Mouse (Mus musculus) adrenal gland, adult (tissue): ENCODE data around the gene Asap2.

Experiments used
- DNase-seq, 2 experiments: peaks; one replicate each; pipeline ENCODE4 v3.0.0; 2022 to 2023; ENCODE audit warnings: low spot score in 1 of 2; ENCODE audit not compliant: inconsistent age in 2 of 2

The Asap2 gene

GRCm38 (mm10) chr12:21165891-21166342 is 175.7 kb downstream of the Asap2 start:
- peak in 1 of 2 experiments; percentile 70 for DNase-seq

- no peak for DNase-seq
Observed at GRCm38 (mm10) chr12:21166884-21167575, 176.8 kb downstream of the Asap2 start.

- DNase-seq: no peak
Observed at GRCm38 (mm10) chr12:21167741-21168140, 177.5 kb downstream of the Asap2 start.

- DNase-seq: no peak
Observed at GRCm38 (mm10) chr12:21168149-21168548, 177.9 kb downstream of the Asap2 start.

- DNase-seq: no peak
Observed at GRCm38 (mm10) chr12:21171776-21172490, 181.7 kb downstream of the Asap2 start.

- DNase-seq: no peak
Observed at GRCm38 (mm10) chr12:21173847-21174412, 183.7 kb downstream of the Asap2 start.

GRCm38 (mm10) chr12:21176399-21176798 is 186.1 kb downstream of the Asap2 start:
- DNase-seq: no peak

- DNase-seq: no peak
Observed at GRCm38 (mm10) chr12:21177123-21177698, 187.0 kb downstream of the Asap2 start.

GRCm38 (mm10) chr12:21180091-21180490 is 189.8 kb downstream of the Asap2 start:
- DNase-seq: no peak

- DNase-seq: peak in 1 of 2 experiments; percentile 64
Observed at GRCm38 (mm10) chr12:21182786-21183185, 192.5 kb downstream of the Asap2 start.

GRCm38 (mm10) chr12:21183321-21183720 is 193.1 kb downstream of the Asap2 start:
- peak in 1 of 2 experiments; percentile 57 for DNase-seq

- DNase-seq: no peak
Observed at GRCm38 (mm10) chr12:21186145-21186544, 195.9 kb downstream of the Asap2 start.

GRCm38 (mm10) chr12:21188880-21189279 is 198.6 kb downstream of the Asap2 start:
- peak in 1 of 2 experiments; percentile 66 for DNase-seq

GRCm38 (mm10) chr12:21191546-21191945 is 201.3 kb downstream of the Asap2 start:
- no peak for DNase-seq

GRCm38 (mm10) chr12:21195497-21195896 is 205.2 kb downstream of the Asap2 start:
- DNase-seq: no peak

- DNase-seq: no peak
Observed at GRCm38 (mm10) chr12:21196420-21196819, 206.2 kb downstream of the Asap2 start.

- no peak for DNase-seq
Observed at GRCm38 (mm10) chr12:21200613-21201012, 210.4 kb downstream of the Asap2 start.

- DNase-seq: no peak
Observed at GRCm38 (mm10) chr12:21201485-21202269, 211.4 kb downstream of the Asap2 start.

- peak; percentile 33 to 70 for DNase-seq
Observed at GRCm38 (mm10) chr12:21204701-21205312, 214.5 kb downstream of the Asap2 start.

GRCm38 (mm10) chr12:21205799-21206198 is 215.5 kb downstream of the Asap2 start:
- no peak for DNase-seq
